Mouse (Mus musculus) right cerebral cortex, adult 18-20 months (tissue): ENCODE measurements around the gene Foxn1.

Experiments
- DNase-seq: peaks from one replicate; pipeline ENCODE4 v3.0.0; 2022; ENCODE audit warnings: mixed read lengths

Gene Foxn1

GRCm38 (mm10) chr11:78327215-78327614, 59.1 kb downstream of the Foxn1 start:
- no peak for DNase-seq

GRCm38 (mm10) chr11:78324965-78325364, 61.4 kb downstream of the Foxn1 start:
- no peak for DNase-seq

GRCm38 (mm10) chr11:78324000-78324785, 62.2 kb downstream of the Foxn1 start:
- DNase-seq: no peak

- DNase-seq: peak; percentile 91
Measured at GRCm38 (mm10) chr11:78322860-78323259, 63.5 kb downstream of the Foxn1 start, which contains the start of gene Aldoc. Aldoc (plus strand) TSS chr11:78322968.

- DNase-seq: no peak
Measured at GRCm38 (mm10) chr11:78322076-78322831, 64.1 kb downstream of the Foxn1 start.

- DNase-seq: no peak
Measured at GRCm38 (mm10) chr11:78318411-78318810, 67.9 kb downstream of the Foxn1 start.

GRCm38 (mm10) chr11:78313662-78314061, 72.7 kb downstream of the Foxn1 start:
- no peak for DNase-seq

- no peak for DNase-seq
Measured at GRCm38 (mm10) chr11:78310861-78311511, 75.4 kb downstream of the Foxn1 start.
